11 mouse cellular contexts compared by ENCODE assay signal in genomic region chr2:152905036-152905829, GRCm38 (mm10). TPM values are rescaled to one million over a fixed set of nuclear protein-coding genes. Genes with fewer than 3 reads are reported as not detected.
DNase-seq lines count a peak whose midpoint lies in the region; ATAC-seq and TF ChIP-seq lines count a peak whose summit lies in the region.
"Had no signal": no experiment of that assay in that cellular context is flagged by ENCODE, and none has a peak within 500 bp of the region (broad histone marks: within the 10 kb centered on the region; RNA-seq: fewer than 3 reads in every experiment).

No protein-coding gene starts in this region.

- H3K27me3 ChIP-seq in kidney, embryonic 15.5 days = 0 out of 2 replicates have a peak, but pooled peaks cover 2% of the 10 kb centered on the region
- H3K27me3 ChIP-seq in limb, embryonic 11.5 days (ENCODE audit: control insufficient read depth, insufficient read depth, low read length) = no peaks in the 10 kb centered on the region
- H3K27me3 ChIP-seq: Patski had no signal

- H3K4me2 ChIP-seq in kidney, embryonic 15.5 days = no peak overlapping the region
- no peak overlapping the region for H3K4me2 ChIP-seq in limb, embryonic 11.5 days (ENCODE audit: low read depth, severe bottlenecking)

- peak; percentile 43 for ATAC-seq in kidney, embryonic 15.5 days (replicated peaks; ENCODE audit: low FRiP score)
- ATAC-seq in limb, embryonic 11.5 days (ENCODE audit: insufficient number of reproducible peaks, low FRiP score, low TSS enrichment, low read depth) = peak; percentile 69

- H3K9ac ChIP-seq in kidney, embryonic 15.5 days = no peak overlapping the region
- H3K9ac ChIP-seq in limb, embryonic 11.5 days (ENCODE audit: low read length) = no peak overlapping the region

- 30% methylated on average over 11 of the region's 11 CpGs for WGBS in kidney, embryonic 15.5 days
- 43% methylated on average over 11 of the region's 11 CpGs for WGBS in limb, embryonic 11.5 days

- TF ChIP-seq POLR2A in embryonic fibroblast, embryonic 13.5 days (IDR thresholded peaks at IDR 0.05; ENCODE audit: low read depth, low read length) = no peak

- H3K4me3 ChIP-seq in kidney, embryonic 15.5 days (replicated peaks) = no peak overlapping the region
- no peak overlapping the region for H3K4me3 ChIP-seq in embryonic fibroblast, embryonic 13.5 days (ENCODE audit: insufficient read depth, low read length)
- H3K4me3 ChIP-seq in limb, embryonic 11.5 days (ENCODE audit: low read depth, low read length) = no peak overlapping the region

- H3K4me1 ChIP-seq in kidney, embryonic 15.5 days = peaks cover 54% of the 10 kb centered on the region
- peaks cover 20% of the 10 kb centered on the region; the same call in 1 of the 2 replicates for H3K4me1 ChIP-seq in embryonic fibroblast, embryonic 13.5 days (ENCODE audit: control insufficient read depth, insufficient read depth, low read length)
- H3K4me1 ChIP-seq in limb, embryonic 11.5 days (ENCODE audit: control insufficient read depth, insufficient read depth, low read length) = peaks cover 34% of the 10 kb centered on the region

- DNase-seq in kidney, postnatal 25 days = no peak
- DNase-seq in NIH3T3 (ENCODE audit: low read depth) = peak; percentile 83
- DNase-seq in limb, embryonic 11.5 days (ENCODE audit: low spot score) = no peak
- DNase-seq in right cerebral cortex, adult 2 months (ENCODE audit: low spot score in 2 of 2) = no peak
- no peak for DNase-seq in adrenal gland, postnatal 10 days
- no peak for DNase-seq in cerebellum, adult 8-10 months
- DNase-seq: kidney, adult 11 months had no signal

- no peaks in the 10 kb centered on the region for H3K9me3 ChIP-seq in kidney, embryonic 15.5 days (replicated peaks)
- no peaks in the 10 kb centered on the region for H3K9me3 ChIP-seq in limb, embryonic 11.5 days (ENCODE audit: control insufficient read depth, low read length)

- TF ChIP-seq CTCF in embryonic fibroblast, embryonic 13.5 days (IDR thresholded peaks at IDR 0.05; ENCODE audit: borderline replicate concordance, insufficient read depth, low read length) = no peak

- H3K27ac ChIP-seq in kidney, embryonic 15.5 days = peak overlapping the region; percentile 37; the same call in 1 of the 2 replicates
- H3K27ac ChIP-seq in embryonic fibroblast, embryonic 13.5 days (ENCODE audit: insufficient read depth, low read length) = peak overlapping the region; percentile 68; the same call in 1 of the 2 replicates
- H3K27ac ChIP-seq in limb, embryonic 11.5 days (replicated peaks; ENCODE audit: low read depth, low read length) = no peak overlapping the region

- H3K36me3 ChIP-seq in kidney, embryonic 15.5 days = no peaks in the 10 kb centered on the region
- no peaks in the 10 kb centered on the region for H3K36me3 ChIP-seq in limb, embryonic 11.5 days (ENCODE audit: control insufficient read depth, insufficient read depth, low read length)

RNA-seq across cellular contexts. Expression of gene Mylk2, which starts 5.9 kb away (rescaled TPM):
- polyA plus RNA-seq in kidney, embryonic 15.5 days (2015; fragmentation: Nextera tagmentation; extraction: Ambion mirVana) = 0.43 and 0.77 TPM in 2 replicates
- polyA plus RNA-seq in embryonic fibroblast, embryonic 13.5 days (2011; ENCODE audit: insufficient read length, low read depth, missing spikeins) = 0.93 and 1.1 TPM in 2 replicates
- polyA plus RNA-seq in limb, embryonic 11.5 days (2014; fragmentation: Nextera tagmentation; extraction: Ambion mirVana) = not detected in 2 replicates
- 1 to 10 TPM; 3.1 to 6.3 TPM for total RNA-seq in adrenal gland, postnatal 10 days (2021)

RNA-seq across cellular contexts. Expression of gene Foxs1, which starts 27.8 kb away (rescaled TPM):
- polyA plus RNA-seq in kidney, embryonic 15.5 days (2015; fragmentation: Nextera tagmentation; extraction: Ambion mirVana) = 5.1 and 6.9 TPM in 2 replicates
- polyA plus RNA-seq in embryonic fibroblast, embryonic 13.5 days (2011; ENCODE audit: insufficient read length, low read depth, missing spikeins) = 12.2 and 30.1 TPM in 2 replicates
- polyA plus RNA-seq in limb, embryonic 11.5 days (2014; fragmentation: Nextera tagmentation; extraction: Ambion mirVana) = 0.29 and 0.38 TPM in 2 replicates
- 1 to 10 TPM; 5.4 to 5.7 TPM for total RNA-seq in adrenal gland, postnatal 10 days (2021)

RNA-seq across cellular contexts. Expression of gene Dusp15, which starts 46.3 kb away (rescaled TPM):
- 3.0 and 3.1 TPM in 2 replicates for polyA plus RNA-seq in kidney, embryonic 15.5 days (2015; fragmentation: Nextera tagmentation; extraction: Ambion mirVana)
- 2.2 and 3.5 TPM in 2 replicates for polyA plus RNA-seq in embryonic fibroblast, embryonic 13.5 days (2011; ENCODE audit: insufficient read length, low read depth, missing spikeins)
- 0.37 and 1.0 TPM in 2 replicates for polyA plus RNA-seq in limb, embryonic 11.5 days (2014; fragmentation: Nextera tagmentation; extraction: Ambion mirVana)
- total RNA-seq in adrenal gland, postnatal 10 days (2021) = 1 to 10 TPM; 3.1 to 4.3 TPM
- polyA plus RNA-seq: liver, embryonic 16.5 days had no signal

RNA-seq across cellular contexts. Expression of gene Ttll9, which starts 57.1 kb away (rescaled TPM):
- 1.1 and 1.6 TPM in 2 replicates for polyA plus RNA-seq in kidney, embryonic 15.5 days (2015; fragmentation: Nextera tagmentation; extraction: Ambion mirVana)
- not detected in 2 replicates for polyA plus RNA-seq in embryonic fibroblast, embryonic 13.5 days (2011; ENCODE audit: insufficient read length, low read depth, missing spikeins)
- polyA plus RNA-seq in limb, embryonic 11.5 days (2014; fragmentation: Nextera tagmentation; extraction: Ambion mirVana) = 0.35 and 0.62 TPM in 2 replicates
- under 1 TPM; 0.27 to 0.79 TPM for total RNA-seq in adrenal gland, postnatal 10 days (2021)

RNA-seq across cellular contexts. Expression of gene Tpx2, which starts 57.5 kb away (rescaled TPM):
- 88.5 and 98.2 TPM in 2 replicates for polyA plus RNA-seq in kidney, embryonic 15.5 days (2015; fragmentation: Nextera tagmentation; extraction: Ambion mirVana)
- 62.3 and 82.9 TPM in 2 replicates for polyA plus RNA-seq in embryonic fibroblast, embryonic 13.5 days (2011; ENCODE audit: insufficient read length, low read depth, missing spikeins)
- 172 and 182 TPM in 2 replicates for polyA plus RNA-seq in limb, embryonic 11.5 days (2014; fragmentation: Nextera tagmentation; extraction: Ambion mirVana)
- 10 to 100 TPM; 18.4 to 21.4 TPM for total RNA-seq in adrenal gland, postnatal 10 days (2021)
